Mouse (Mus musculus) urinary bladder, postnatal 25 days (tissue): ENCODE data around the gene Pxylp1.

Source experiments
- DNase-seq: peaks from one replicate; pipeline ENCODE4 v3.0.0; 2022; ENCODE audit warnings: low spot score

Pxylp1 gene

DNA sequence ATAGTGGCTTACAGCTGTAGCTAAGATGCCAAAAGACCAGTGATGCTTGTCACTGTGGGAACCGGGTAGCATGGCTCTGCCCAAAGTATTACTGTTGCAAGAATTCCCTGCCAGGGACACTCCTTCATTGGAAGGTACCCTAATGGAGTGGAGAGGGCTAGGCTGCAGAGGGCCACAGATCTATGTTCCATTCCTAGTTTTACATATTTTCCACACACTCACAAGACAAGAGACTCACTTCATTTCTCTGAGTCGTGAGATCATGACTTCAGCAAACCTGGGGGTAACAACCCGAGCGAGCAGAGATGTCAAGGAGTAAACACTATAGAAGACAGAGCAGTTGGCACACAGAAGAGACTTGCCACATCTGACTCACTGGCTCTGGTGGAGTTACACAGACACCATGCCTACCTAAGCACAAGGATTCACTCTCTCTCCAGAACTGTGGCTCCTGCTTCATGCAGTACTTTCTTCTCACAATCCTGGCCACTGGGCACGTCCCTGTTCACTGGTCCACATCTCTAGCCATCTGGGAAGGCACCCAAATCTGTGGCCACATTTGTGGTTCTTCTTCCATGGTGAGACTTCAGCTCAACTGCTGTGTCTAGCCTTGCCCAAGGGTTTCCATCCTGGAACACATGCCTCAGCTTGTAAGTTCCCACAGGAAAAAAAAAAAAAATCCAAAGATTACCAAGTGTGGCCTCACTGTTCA is 31.9 kb downstream of the Pxylp1 start:
- no peak for DNase-seq

GRCm38 (mm10) chr9:96859027-96859426 is 33.4 kb downstream of the Pxylp1 start:
- DNase-seq = no peak

GRCm38 (mm10) chr9:96857838-96858237 is 34.6 kb downstream of the Pxylp1 start:
- DNase-seq = no peak

- no peak for DNase-seq
These were observed 38.9 kb downstream of the Pxylp1 start for GRCm38 (mm10) chr9:96853300-96854186.

DNA sequence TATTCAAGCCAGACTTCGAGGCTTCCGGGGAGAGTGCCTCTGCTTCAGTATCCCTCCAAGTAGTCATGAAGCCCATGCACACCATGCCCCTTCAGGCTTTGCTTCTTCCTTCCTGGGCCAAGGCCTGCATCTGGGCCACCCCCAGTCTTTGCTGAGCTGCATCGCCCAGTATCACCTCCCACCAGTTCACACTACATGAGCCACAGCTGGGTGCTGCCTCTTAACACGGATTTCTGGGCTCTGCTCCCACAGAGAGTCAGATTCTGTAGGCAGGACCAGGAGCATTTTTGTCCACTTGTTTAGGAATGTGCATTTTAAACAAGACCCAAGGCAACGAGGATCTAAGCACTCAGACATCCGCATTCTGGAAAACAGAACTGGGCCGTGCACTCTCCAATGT is 40.8 kb downstream of the Pxylp1 start:
- DNase-seq = no peak

- DNase-seq = no peak
These were observed 41.4 kb downstream of the Pxylp1 start for GRCm38 (mm10) chr9:96851036-96851435.

- DNase-seq = no peak
These were observed 43.5 kb downstream of the Pxylp1 start for GRCm38 (mm10) chr9:96849012-96849411.

DNA sequence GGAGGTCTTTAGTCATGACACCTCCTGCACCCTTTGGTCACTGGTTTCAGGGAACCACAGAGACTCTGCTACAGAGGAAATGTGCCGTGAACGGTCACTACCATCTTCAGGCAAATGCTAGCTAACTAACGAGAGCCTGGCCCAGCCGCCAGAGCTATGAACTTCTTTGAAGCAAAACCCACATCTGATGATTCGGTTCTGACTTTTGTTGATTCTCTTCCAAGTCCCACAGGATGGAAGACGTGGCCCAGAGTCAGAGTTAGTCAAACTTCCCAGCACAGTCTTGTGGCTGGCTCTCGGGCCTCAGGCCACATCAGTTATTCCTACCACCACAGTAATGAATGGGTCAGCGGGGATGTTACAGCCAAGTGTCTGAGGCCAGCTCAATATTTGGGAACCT is 46.1 kb downstream of the Pxylp1 start:
- no peak for DNase-seq

DNA sequence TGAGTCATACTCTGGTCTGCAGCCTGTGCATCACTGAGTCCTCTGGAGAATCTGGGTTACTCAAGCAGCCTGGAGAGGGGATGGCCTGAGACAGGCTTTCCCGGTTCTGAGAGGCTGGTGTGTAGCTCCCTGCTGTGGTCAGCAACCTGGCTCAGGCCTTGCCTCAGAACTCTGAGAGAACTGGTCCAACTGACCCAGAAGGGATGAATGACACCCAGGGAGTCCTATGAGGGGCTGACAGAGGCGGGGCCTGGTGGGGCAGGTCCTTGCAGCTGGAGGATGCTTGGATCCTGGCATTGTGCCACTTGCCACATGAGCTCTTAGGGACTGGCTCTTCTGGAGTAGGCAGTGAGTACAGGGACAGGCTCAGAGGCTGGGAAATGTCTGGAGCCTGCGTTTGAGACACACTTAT is 47.7 kb downstream of the Pxylp1 start:
- peak; percentile 40 for DNase-seq

GRCm38 (mm10) chr9:96839376-96839775 is 53.1 kb downstream of the Pxylp1 start:
- no peak for DNase-seq

GRCm38 (mm10) chr9:96838864-96839263 is 53.6 kb downstream of the Pxylp1 start:
- DNase-seq = no peak

DNA sequence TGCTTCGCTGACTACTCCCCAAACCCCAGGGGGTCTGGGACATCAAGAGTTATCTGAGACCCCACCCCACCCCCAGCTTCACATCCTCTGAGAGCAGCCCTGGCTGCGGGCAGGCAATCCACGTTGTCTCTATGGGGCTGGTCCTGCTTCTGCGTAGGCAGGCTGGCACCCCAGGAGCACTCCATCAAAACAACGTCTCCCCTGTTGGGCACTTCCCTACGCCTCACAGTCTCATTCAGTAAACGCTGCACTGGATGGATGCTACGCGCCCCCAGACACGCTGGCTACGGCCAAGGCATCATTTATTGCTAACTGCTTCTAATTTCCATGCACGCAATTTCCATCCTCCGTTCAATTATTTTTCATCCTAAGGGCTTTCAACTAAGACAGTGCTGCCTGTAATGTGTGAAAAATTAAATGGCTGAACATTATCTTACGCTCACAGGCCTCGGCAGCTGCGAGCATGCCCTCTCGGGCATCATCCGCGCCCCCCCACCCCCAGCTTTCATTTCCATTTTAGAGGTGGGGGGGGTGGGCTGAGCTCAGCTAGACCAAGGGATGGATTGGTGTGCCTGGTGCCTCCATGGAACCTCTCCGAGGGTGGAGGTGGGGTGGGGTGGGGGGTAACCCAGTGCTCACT is 54.6 kb downstream of the Pxylp1 start:
- DNase-seq = no peak

DNA sequence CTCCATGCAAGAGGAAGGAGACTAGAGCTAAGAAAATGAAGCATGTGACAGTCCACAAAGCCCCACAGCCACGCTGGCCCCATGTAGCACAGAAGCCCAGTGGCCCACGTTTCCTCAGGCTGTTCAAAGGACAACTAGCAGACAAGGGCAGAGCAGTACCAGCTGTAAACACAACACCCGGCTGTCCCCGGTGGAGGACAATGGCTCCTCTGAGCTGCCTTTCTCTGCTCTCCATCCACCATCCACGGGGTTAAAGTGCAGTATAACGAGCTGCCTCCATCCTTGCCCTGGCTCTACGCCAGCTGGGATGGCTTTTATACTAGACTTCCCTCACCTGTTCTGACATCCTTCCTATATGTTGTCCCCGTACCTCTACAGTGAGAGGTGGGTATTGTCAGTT is 55.5 kb downstream of the Pxylp1 start:
- DNase-seq = no peak

- no peak for DNase-seq
These were observed 57.0 kb downstream of the Pxylp1 start for GRCm38 (mm10) chr9:96835374-96835921.

- no peak for DNase-seq
These were observed 58.9 kb downstream of the Pxylp1 start for GRCm38 (mm10) chr9:96833606-96834005.

DNA sequence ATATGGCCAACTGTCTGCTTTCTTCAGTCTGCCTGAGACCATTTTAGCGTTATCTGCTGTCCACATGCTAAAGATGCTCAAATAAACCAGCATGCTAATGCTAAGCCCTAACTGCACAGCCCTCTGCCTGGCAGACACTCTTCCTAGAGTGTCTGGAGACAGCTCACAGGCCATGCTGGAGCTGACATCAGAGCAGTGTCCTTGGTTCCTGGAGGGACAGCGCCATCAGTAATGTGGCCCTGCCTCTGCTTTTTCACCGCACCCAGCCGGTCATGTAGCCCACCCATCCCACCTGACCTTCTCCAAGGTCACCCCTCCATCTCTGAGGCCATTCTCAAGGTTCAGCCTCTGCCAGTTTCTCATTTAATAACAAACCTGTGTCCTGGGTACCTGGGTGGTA is 60.0 kb downstream of the Pxylp1 start:
- no peak for DNase-seq

DNA sequence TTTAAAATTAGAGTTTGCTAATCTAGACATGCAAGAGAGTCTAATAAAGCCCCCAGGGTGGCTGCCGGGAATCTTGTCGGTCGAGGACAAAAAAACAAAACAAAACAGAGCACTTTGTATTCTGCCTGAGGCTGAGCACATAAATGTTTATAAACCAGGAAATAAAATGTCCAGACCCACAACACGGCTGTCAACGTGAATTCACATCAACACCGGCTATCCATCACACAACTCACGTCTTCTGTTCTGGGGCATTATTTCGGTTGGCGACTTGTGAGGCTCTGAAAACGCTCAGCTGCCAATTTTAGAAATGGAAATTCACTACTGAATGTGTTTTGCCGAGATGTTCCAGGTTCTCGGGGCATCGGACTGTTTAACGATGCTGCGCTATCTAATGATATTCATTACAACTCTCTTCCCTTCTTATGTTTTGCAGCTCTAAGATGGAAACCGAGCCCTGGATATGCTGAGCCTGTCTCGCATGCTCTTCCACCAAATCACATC is 61.6 kb downstream of the Pxylp1 start:
- DNase-seq = no peak

- DNase-seq = no peak
These were observed 62.8 kb downstream of the Pxylp1 start for GRCm38 (mm10) chr9:96829682-96830081.

- DNase-seq = no peak
These were observed 64.4 kb downstream of the Pxylp1 start for GRCm38 (mm10) chr9:96828071-96828470.

- no peak for DNase-seq
These were observed 65.3 kb downstream of the Pxylp1 start for GRCm38 (mm10) chr9:96827002-96827785.

- no peak for DNase-seq
These were observed 67.6 kb downstream of the Pxylp1 start for GRCm38 (mm10) chr9:96824857-96825256.

- no peak for DNase-seq
These were observed 68.4 kb downstream of the Pxylp1 start for GRCm38 (mm10) chr9:96824026-96824425.
